Mouse (Mus musculus) splenic B cell, adult 2 months (primary cell): ENCODE measurements around the gene Peli2.
A peak's percentile ranks its signal among the peaks of the same experiment; 100 is the strongest.

Source experiments
- DNase-seq: peaks from one replicate; pipeline ENCODE4 v3.0.0-alpha.2; 2011; ENCODE audit warnings: low read depth, low spot score
- H3K27me3 ChIP-seq: 2 replicates; pipeline ENCODE4 v1.6.1; 2012; ENCODE audit warnings: mild to moderate bottlenecking, low read length, moderate library complexity, mixed read lengths; ENCODE audit not compliant: control insufficient read depth, poor library complexity, insufficient read depth, severe bottlenecking
- H3K36me3 ChIP-seq: 2 replicates; pipeline ENCODE4 v1.6.1; 2012; ENCODE audit warnings: mild to moderate bottlenecking, low read length, moderate library complexity, mixed read lengths; ENCODE audit not compliant: control insufficient read depth, poor library complexity, insufficient read depth, severe bottlenecking

The Peli2 gene

GRCm38 (mm10) chr14:48200291-48200690, 79.7 kb downstream of the Peli2 start:
- no peak for DNase-seq
- no peaks in the 10 kb centered on the region for H3K27me3 ChIP-seq

GRCm38 (mm10) chr14:48200788-48201187, 80.2 kb downstream of the Peli2 start:
- no peaks in the 10 kb centered on the region for H3K27me3 ChIP-seq
- DNase-seq: no peak
- no peaks in the 10 kb centered on the region for H3K36me3 ChIP-seq

More at GRCm38 (mm10) chr14:48200291-48200690, 79.7 kb downstream of the Peli2 start:
- H3K36me3 ChIP-seq: no peaks in the 10 kb centered on the region

GRCm38 (mm10) chr14:48201403-48201802, 80.8 kb downstream of the Peli2 start:
- H3K27me3 ChIP-seq: no peaks in the 10 kb centered on the region
- no peaks in the 10 kb centered on the region for H3K36me3 ChIP-seq
- DNase-seq: no peak

GRCm38 (mm10) chr14:48202096-48203036, 81.7 kb downstream of the Peli2 start:
- DNase-seq: peak; percentile 3
- Histone ChIP-seq H3K36me3 (no peaks in the 10 kb centered on the region), H3K27me3 (no peaks in the 10 kb centered on the region)

- Histone ChIP-seq H3K27me3 (no peaks in the 10 kb centered on the region), H3K36me3 (no peaks in the 10 kb centered on the region)
- DNase-seq: no peak
Measured at GRCm38 (mm10) chr14:48205044-48205443, 84.4 kb downstream of the Peli2 start.

GRCm38 (mm10) chr14:48205635-48206034, 85.0 kb downstream of the Peli2 start:
- DNase-seq: no peak
- Histone ChIP-seq H3K27me3 (no peaks in the 10 kb centered on the region), H3K36me3 (no peaks in the 10 kb centered on the region)

GRCm38 (mm10) chr14:48207119-48207518, 86.5 kb downstream of the Peli2 start:
- DNase-seq: no peak
- Histone ChIP-seq H3K36me3 (no peaks in the 10 kb centered on the region), H3K27me3 (no peaks in the 10 kb centered on the region)

- Histone ChIP-seq H3K36me3 (no peaks in the 10 kb centered on the region), H3K27me3 (no peaks in the 10 kb centered on the region)
- no peak for DNase-seq
Measured at GRCm38 (mm10) chr14:48207746-48208640, 87.4 kb downstream of the Peli2 start.

- H3K27me3 ChIP-seq: no peaks in the 10 kb centered on the region
- no peaks in the 10 kb centered on the region for H3K36me3 ChIP-seq
Measured at GRCm38 (mm10) chr14:48209436-48209835, 88.8 kb downstream of the Peli2 start.

GRCm38 (mm10) chr14:48210089-48210488, 89.5 kb downstream of the Peli2 start:
- H3K27me3 ChIP-seq: no peaks in the 10 kb centered on the region
- no peak for DNase-seq
- no peaks in the 10 kb centered on the region for H3K36me3 ChIP-seq

More at GRCm38 (mm10) chr14:48209436-48209835, 88.8 kb downstream of the Peli2 start:
- no peak for DNase-seq

- Histone ChIP-seq H3K36me3 (no peaks in the 10 kb centered on the region), H3K27me3 (no peaks in the 10 kb centered on the region)
- DNase-seq: no peak
Measured at GRCm38 (mm10) chr14:48211526-48211925, 90.9 kb downstream of the Peli2 start.

- H3K36me3 ChIP-seq: no peaks in the 10 kb centered on the region
- DNase-seq: no peak
- H3K27me3 ChIP-seq: no peaks in the 10 kb centered on the region
Measured at GRCm38 (mm10) chr14:48212839-48213238, 92.2 kb downstream of the Peli2 start.

GRCm38 (mm10) chr14:48213593-48213992, 93.0 kb downstream of the Peli2 start:
- H3K27me3 ChIP-seq: no peaks in the 10 kb centered on the region
- no peaks in the 10 kb centered on the region for H3K36me3 ChIP-seq
- no peak for DNase-seq

GRCm38 (mm10) chr14:48222051-48222450, 101.4 kb downstream of the Peli2 start:
- no peaks in the 10 kb centered on the region for H3K36me3 ChIP-seq
- no peak for DNase-seq

GRCm38 (mm10) chr14:48222684-48223083, 102.1 kb downstream of the Peli2 start:
- DNase-seq: no peak
- no peaks in the 10 kb centered on the region for H3K27me3 ChIP-seq
- no peaks in the 10 kb centered on the region for H3K36me3 ChIP-seq

More at GRCm38 (mm10) chr14:48222051-48222450, 101.4 kb downstream of the Peli2 start:
- H3K27me3 ChIP-seq: no peaks in the 10 kb centered on the region
